Mouse (Mus musculus) frontal cortex, postnatal 36 days (tissue): Measurements from ENCODE around the gene Clcn2.

ENCODE experiments used
- DNase-seq, 2 experiments: peaks; one replicate each; pipeline ENCODE4 v3.0.0; 2022; ENCODE audit warnings: low spot score in 2 of 2

Gene Clcn2

GRCm38 (mm10) chr16:20717181-20717977, at the start of gene Clcn2, which contains the start of gene Polr2h:
Gene Clcn2, minus strand, starts transcription at chr16:20717746.
Gene Polr2h, plus strand, starts transcription at chr16:20717665.
- DNase-seq = peak; percentile 97 to 98

- no peak for DNase-seq
These were observed 47.7 kb upstream of the Clcn2 start for GRCm38 (mm10) chr16:20765244-20765643.

- no peak for DNase-seq
These were observed 44.1 kb upstream of the Clcn2 start for GRCm38 (mm10) chr16:20761681-20762080.

- DNase-seq = no peak
These were observed 39.8 kb upstream of the Clcn2 start for GRCm38 (mm10) chr16:20757385-20757784.

- no peak for DNase-seq
These were observed 38.5 kb upstream of the Clcn2 start for GRCm38 (mm10) chr16:20756052-20756451.

- DNase-seq = peak in 1 of 2 experiments; percentile 23
These were observed 33.0 kb upstream of the Clcn2 start for GRCm38 (mm10) chr16:20750518-20750917.

GRCm38 (mm10) chr16:20746641-20747040, 29.1 kb upstream of the Clcn2 start:
- peak; percentile 77 for DNase-seq

GRCm38 (mm10) chr16:20739845-20740244, 22.3 kb upstream of the Clcn2 start:
- DNase-seq = no peak

GRCm38 (mm10) chr16:20736823-20737222, 19.3 kb upstream of the Clcn2 start:
- DNase-seq = no peak

- no peak for DNase-seq
These were observed 18.6 kb upstream of the Clcn2 start for GRCm38 (mm10) chr16:20736168-20736567.

- DNase-seq = no peak
These were observed 18.1 kb upstream of the Clcn2 start for GRCm38 (mm10) chr16:20735651-20736050.

- DNase-seq = no peak
These were observed 16.5 kb upstream of the Clcn2 start, which contains the start of gene Thpo for GRCm38 (mm10) chr16:20733731-20734730. Gene Thpo, minus strand, starts transcription at chr16:20734511.

GRCm38 (mm10) chr16:20732925-20733730, 15.6 kb upstream of the Clcn2 start, which contains the start of gene Chrd:
Gene Chrd, plus strand, starts transcription at chr16:20733127.
- peak; percentile 54 to 57 for DNase-seq

GRCm38 (mm10) chr16:20732251-20732924, 14.8 kb upstream of the Clcn2 start:
- DNase-seq = peak in 1 of 2 experiments; percentile 24

GRCm38 (mm10) chr16:20731688-20732087, 14.1 kb upstream of the Clcn2 start:
- peak; percentile 41 to 66 for DNase-seq

GRCm38 (mm10) chr16:20730293-20730711, 12.8 kb upstream of the Clcn2 start:
- DNase-seq = no peak

- DNase-seq = no peak
These were observed 8.8 kb upstream of the Clcn2 start for GRCm38 (mm10) chr16:20726384-20726783.

- no peak for DNase-seq
These were observed 8.2 kb upstream of the Clcn2 start for GRCm38 (mm10) chr16:20725750-20726149.

- no peak for DNase-seq
These were observed 7.8 kb upstream of the Clcn2 start for GRCm38 (mm10) chr16:20725321-20725720.

GRCm38 (mm10) chr16:20724338-20724748, 6.8 kb upstream of the Clcn2 start:
- DNase-seq = no peak

GRCm38 (mm10) chr16:20723247-20723646, 5.7 kb upstream of the Clcn2 start:
- no peak for DNase-seq
